Mouse (Mus musculus) lung, embryonic 16.5 days (tissue): ENCODE measurements around the gene Grid2ip. TPM values are rescaled to one million over a fixed set of nuclear protein-coding genes. Genes with fewer than 3 reads are reported as not detected.

Source experiments
- ATAC-seq: fragments of 200-750 bp; cut with Nextera tagmentation; 2 replicates; pipeline ENCODE4 v1.8.0; 2017; ENCODE audit warnings: low read depth, mild to moderate bottlenecking, moderate library complexity
- H3K27ac ChIP-seq: fragments of 300-500 bp; sonication (generic); 2 replicates; pipeline ENCODE4 v1.5.1; 2014; ENCODE audit warnings: mild to moderate bottlenecking, control low read depth, low read length
- H3K27me3 ChIP-seq: fragments of 300-500 bp; sonication (generic); 2 replicates; pipeline ENCODE4 v1.6.1; 2014; ENCODE audit warnings: low read depth, low read length, mixed read lengths; ENCODE audit not compliant: control insufficient read depth, insufficient read depth
- H3K36me3 ChIP-seq: fragments of 300-500 bp; sonication (generic); 2 replicates; pipeline ENCODE4 v1.6.1; 2014; ENCODE audit warnings: low read length; ENCODE audit not compliant: control insufficient read depth, insufficient read depth
- H3K4me1 ChIP-seq: fragments of 300-500 bp; sonication (generic); replicated peaks from 2 replicates; pipeline ENCODE4 v1.6.1; 2014; ENCODE audit warnings: low read length, mixed read lengths; ENCODE audit not compliant: control insufficient read depth, insufficient read depth
- H3K4me2 ChIP-seq: fragments of 300-500 bp; sonication (generic); 2 replicates; pipeline ENCODE4 v1.6.1; 2014; ENCODE audit warnings: low read depth, low read length, control low read depth
- H3K4me3 ChIP-seq: fragments of 300-500 bp; sonication (generic); 2 replicates; pipeline ENCODE4 v1.5.1; 2014; ENCODE audit warnings: mild to moderate bottlenecking, low read length, control low read depth
- H3K9ac ChIP-seq: fragments of 300-500 bp; sonication (generic); 2 replicates; pipeline ENCODE4 v1.6.1; 2014; ENCODE audit warnings: low read length, control low read depth
- H3K9me3 ChIP-seq: fragments of 300-500 bp; sonication (generic); 2 replicates; pipeline ENCODE4 v1.6.1; 2016; ENCODE audit warnings: low read length; ENCODE audit not compliant: control insufficient read depth
- WGBS: fragments of 180-500 bp; shearing (Covaris S2); extraction: QIAGEN DNeasy Blood & Tissue Kit; methylation state at CpG from one replicate; pipeline ENCODE4 v1.1.7; 2014; 5-methylcytosine and 5-hydroxymethylcytosine counted together
- polyA plus RNA-seq: library from polyadenylated mRNA; unstranded; fragments of >200 nt; fragmentation: Nextera tagmentation; extraction: Ambion mirVana; gene quantifications from 2 replicates; pipeline ENCODE4 v1.2.1, GENCODE M21; 2015

Gene Grid2ip
- 0.04 TPM in 1 of 2 replicates, not detected in the other for polyA plus RNA-seq

- Histone ChIP-seq H3K27ac (no peak within 1 kb of the TSS), H3K9me3 (no peaks in the 10 kb centered on the region), H3K4me2 (peak within 1 kb of the TSS; percentile 35), H3K4me1 (peaks cover 4% of the 10 kb centered on the region; the same call in 1 of the 2 replicates), H3K9ac (no peak within 1 kb of the TSS), H3K4me3 (0 out of 2 replicates have a peak within 1 kb of the TSS, but pooled peaks have one; percentile 12), H3K36me3 (no peaks in the 10 kb centered on the region), H3K27me3 (peaks cover 26% of the 10 kb centered on the region)
- no peak for ATAC-seq
- WGBS, result 15% methylated on average over 17 of the region's 17 CpGs
These were observed at the start of gene Grid2ip for GRCm38 (mm10) chr5:143356686-143357388. Gene Grid2ip (plus strand): TSS chr5:143357338.

GRCm38 (mm10) chr5:143308825-143309224 lies 48.3 kb upstream of the Grid2ip start:
- Histone ChIP-seq H3K4me3 (no peak overlapping the region), H3K27me3 (no peaks in the 10 kb centered on the region), H3K4me1 (peaks cover 6% of the 10 kb centered on the region), H3K9me3 (no peaks in the 10 kb centered on the region), H3K9ac (no peak overlapping the region), H3K36me3 (peaks cover 52% of the 10 kb centered on the region), H3K27ac (no peak overlapping the region), H3K4me2 (no peak overlapping the region)
- no peak for ATAC-seq
- whole genome bisulfite sequencing, result 60% methylated on average over 5 of the region's 5 CpGs

DNA sequence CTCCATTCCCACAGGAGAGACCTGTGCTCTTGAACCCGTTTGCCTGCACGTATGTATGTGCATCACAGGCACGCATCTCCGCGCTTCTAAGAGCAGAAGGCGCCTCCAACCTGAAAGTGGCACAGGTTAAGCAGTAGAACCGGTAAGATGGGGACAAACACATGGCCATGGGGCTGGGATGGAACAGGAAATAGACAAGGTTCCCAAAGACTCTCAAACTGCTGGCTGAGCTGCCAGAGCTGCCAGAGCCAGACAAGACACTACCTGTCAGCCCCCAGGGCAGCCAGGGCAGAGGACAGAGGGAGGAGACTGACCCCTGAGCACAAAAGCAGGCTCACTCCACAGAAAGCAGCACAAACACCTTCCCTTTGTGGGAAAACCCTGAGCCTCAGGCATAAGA lies 47.2 kb upstream of the Grid2ip start:
- Histone ChIP-seq H3K9me3 (no peaks in the 10 kb centered on the region), H3K4me3 (no peak overlapping the region), H3K9ac (no peak overlapping the region), H3K4me1 (peaks cover 9% of the 10 kb centered on the region), H3K4me2 (no peak overlapping the region), H3K27me3 (no peaks in the 10 kb centered on the region), H3K36me3 (peaks cover 52% of the 10 kb centered on the region), H3K27ac (no peak overlapping the region)
- 92% methylated on average over 7 of the region's 7 CpGs for WGBS
- no peak for ATAC-seq

- no peak for ATAC-seq
- Histone ChIP-seq H3K9ac (no peak overlapping the region), H3K27me3 (no peaks in the 10 kb centered on the region), H3K4me2 (no peak overlapping the region), H3K4me1 (peaks cover 12% of the 10 kb centered on the region), H3K36me3 (peaks cover 46% of the 10 kb centered on the region), H3K9me3 (no peaks in the 10 kb centered on the region), H3K27ac (no peak overlapping the region), H3K4me3 (no peak overlapping the region)
- WGBS, result 61% methylated on average over 8 of the region's 8 CpGs
These were observed 45.3 kb upstream of the Grid2ip start for GRCm38 (mm10) chr5:143311886-143312285.

DNA sequence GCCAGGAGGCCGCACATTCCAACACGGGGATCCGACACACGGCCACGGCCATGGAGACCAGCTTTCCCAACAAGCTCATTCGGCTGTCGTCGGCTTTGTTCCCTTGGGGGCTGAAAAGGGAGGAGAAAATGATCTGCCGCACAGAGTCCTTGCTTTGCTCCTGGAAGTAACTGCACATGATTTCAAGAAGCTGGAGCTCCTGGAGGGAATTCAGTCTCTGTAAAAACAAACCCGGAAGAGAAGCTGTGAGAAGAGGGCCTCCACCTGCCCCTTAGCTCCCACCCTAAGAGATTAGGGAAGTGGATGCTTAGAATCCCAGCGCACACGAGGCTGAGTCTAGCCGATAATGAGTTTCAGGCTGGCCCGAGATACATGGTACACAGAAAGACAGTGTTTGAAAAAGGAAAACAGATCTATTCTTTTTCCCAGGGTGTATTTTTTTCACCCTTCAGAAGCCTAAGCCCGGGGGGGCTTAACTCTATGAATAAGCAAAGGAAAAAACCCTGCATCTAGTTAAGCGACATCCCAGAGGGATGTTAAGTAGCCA lies 42.9 kb upstream of the Grid2ip start:
- H3K9ac ChIP-seq, result peak overlapping the region; percentile 94
- H3K9me3 ChIP-seq, result no peaks in the 10 kb centered on the region
- H3K27me3 ChIP-seq, result no peaks in the 10 kb centered on the region
- H3K4me3 ChIP-seq, result peak overlapping the region; percentile 87
- H3K4me2 ChIP-seq, result peak overlapping the region; percentile 91
- WGBS, result 3% methylated on average over 16 of the region's 16 CpGs
- ATAC-seq, result no peak
- peak overlapping the region; percentile 93 for H3K27ac ChIP-seq
- peaks cover 47% of the 10 kb centered on the region for H3K36me3 ChIP-seq
- H3K4me1 ChIP-seq, result peaks cover 12% of the 10 kb centered on the region

GRCm38 (mm10) chr5:143314730-143315513 lies 42.2 kb upstream of the Grid2ip start, which contains the start of gene E130309D02Rik:
Gene E130309D02Rik (minus strand): TSS chr5:143315360.
- Histone ChIP-seq H3K4me3 (peak within 1 kb of the TSS; percentile 87), H3K4me2 (peak within 1 kb of the TSS; percentile 91), H3K4me1 (peaks cover 12% of the 10 kb centered on the region), H3K9ac (peak within 1 kb of the TSS; percentile 94), H3K36me3 (peaks cover 42% of the 10 kb centered on the region), H3K27ac (peak within 1 kb of the TSS; percentile 93), H3K27me3 (no peaks in the 10 kb centered on the region), H3K9me3 (no peaks in the 10 kb centered on the region)
- WGBS, result under 1% methylated on average over 83 of the region's 101 CpGs
- peak; percentile 91 for ATAC-seq

GRCm38 (mm10) chr5:143315514-143315888 lies 41.6 kb upstream of the Grid2ip start:
- Histone ChIP-seq H3K9ac (peak overlapping the region; percentile 38), H3K27me3 (no peaks in the 10 kb centered on the region), H3K36me3 (peaks cover 42% of the 10 kb centered on the region), H3K4me3 (peak overlapping the region; percentile 87), H3K4me2 (peak overlapping the region; percentile 51), H3K9me3 (no peaks in the 10 kb centered on the region), H3K4me1 (peaks cover 12% of the 10 kb centered on the region), H3K27ac (no peak overlapping the region)
- 10% methylated on average over 8 of the region's 8 CpGs for WGBS
- ATAC-seq, result peak; percentile 37

DNA sequence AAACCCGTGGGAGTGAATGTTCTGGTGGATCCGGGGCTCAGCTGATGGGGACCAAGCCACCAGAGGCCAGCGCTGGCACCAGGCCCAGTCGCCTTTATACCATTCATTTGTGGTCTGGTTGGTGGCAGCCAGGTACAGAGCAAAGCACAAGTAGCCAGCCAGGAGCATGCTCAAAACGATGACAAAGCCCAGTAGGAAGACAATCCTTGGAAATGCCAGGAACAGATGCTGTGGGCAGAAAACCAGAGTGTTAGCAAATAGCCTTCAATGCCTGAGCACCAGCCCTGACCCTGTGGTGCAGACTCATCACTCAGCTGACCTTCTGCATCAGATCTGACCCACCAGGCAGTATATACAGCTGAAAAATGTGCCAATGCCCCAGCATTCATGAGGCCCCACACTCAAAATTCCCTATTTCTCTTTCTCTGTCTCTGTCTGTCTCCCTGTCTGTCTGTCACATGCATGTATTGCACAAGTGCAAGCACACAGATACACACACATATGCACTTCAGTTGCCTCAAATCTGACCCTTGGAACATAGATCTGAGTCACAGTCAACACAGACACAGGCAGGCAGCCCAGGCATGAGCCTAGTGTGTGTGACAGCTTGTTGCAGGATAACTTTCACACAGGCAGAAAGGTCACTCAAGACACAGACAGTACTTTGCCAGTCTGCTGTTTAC lies 40.4 kb upstream of the Grid2ip start:
- Histone ChIP-seq H3K9me3 (no peaks in the 10 kb centered on the region), H3K9ac (no peak overlapping the region), H3K4me3 (no peak overlapping the region), H3K4me1 (peaks cover 12% of the 10 kb centered on the region), H3K27me3 (no peaks in the 10 kb centered on the region), H3K27ac (no peak overlapping the region), H3K36me3 (peaks cover 41% of the 10 kb centered on the region), H3K4me2 (no peak overlapping the region)
- 90% methylated on average over 5 of the region's 5 CpGs for WGBS
- ATAC-seq, result no peak

GRCm38 (mm10) chr5:143317288-143317610 lies 39.9 kb upstream of the Grid2ip start:
- 82% methylated on average over 8 of the region's 8 CpGs for WGBS
- ATAC-seq, result no peak
- H3K4me1 ChIP-seq, result peaks cover 12% of the 10 kb centered on the region
- no peak overlapping the region for H3K27ac ChIP-seq
- H3K27me3 ChIP-seq, result no peaks in the 10 kb centered on the region
- no peak overlapping the region for H3K4me3 ChIP-seq
- peaks cover 41% of the 10 kb centered on the region for H3K36me3 ChIP-seq
- H3K9ac ChIP-seq, result no peak overlapping the region
- no peaks in the 10 kb centered on the region for H3K9me3 ChIP-seq
- H3K4me2 ChIP-seq, result no peak overlapping the region
